Mouse (Mus musculus): Measurements from ENCODE around the gene C87436. TPM values are rescaled to one million over a fixed set of nuclear protein-coding genes. Genes with fewer than 3 reads are reported as not detected.
A peak's percentile ranks its signal among the peaks of the same experiment; 100 is the strongest.

Gene C87436
- total RNA-seq, 1 experiment from 2014 or later, result 42.6 TPM

DNA sequence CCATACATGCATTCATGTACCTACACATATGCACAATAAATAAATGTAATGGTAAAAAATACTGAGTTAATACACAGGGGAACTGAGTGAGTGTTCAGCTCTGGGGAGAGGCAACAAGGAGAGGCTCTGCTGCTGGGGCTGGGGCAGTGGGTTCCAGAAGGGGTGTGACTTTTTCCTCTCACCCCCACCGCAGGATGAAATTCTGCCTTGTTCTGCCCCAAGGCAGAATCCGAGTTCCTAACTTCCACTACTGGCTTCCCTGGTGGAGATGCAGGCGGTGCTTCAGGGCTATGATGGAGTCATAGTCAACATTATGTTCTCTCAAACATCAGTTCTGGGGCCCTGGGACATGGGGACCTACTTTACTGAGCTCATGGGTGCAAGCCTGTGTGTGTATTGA is 68.1 kb downstream of the C87436 start:
- ATAC-seq (replicated peaks; ENCODE audit: low read depth, poor library complexity, severe bottlenecking), result no peak

DNA sequence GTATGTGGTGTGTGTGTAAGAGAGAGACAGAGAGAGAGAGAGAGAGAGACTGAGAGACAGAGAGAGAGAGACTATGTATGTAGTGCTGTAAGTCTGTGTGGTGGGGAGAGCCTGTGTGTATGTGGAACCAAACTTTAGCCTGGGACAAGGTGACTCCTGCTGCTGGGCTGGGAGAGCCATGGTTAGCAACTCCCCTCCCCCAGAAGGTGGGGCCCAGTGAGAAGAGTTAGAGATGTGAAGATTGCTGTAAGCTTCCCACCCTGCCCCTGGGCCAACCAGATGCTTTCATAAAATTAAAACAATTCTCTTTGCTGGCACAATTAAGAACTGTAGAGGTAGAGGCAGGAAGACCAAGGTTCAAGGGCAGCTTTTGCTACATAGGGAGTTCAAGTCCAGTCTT is 68.9 kb downstream of the C87436 start:
- no peak for ATAC-seq (replicated peaks; ENCODE audit: low read depth, poor library complexity, severe bottlenecking)

DNA sequence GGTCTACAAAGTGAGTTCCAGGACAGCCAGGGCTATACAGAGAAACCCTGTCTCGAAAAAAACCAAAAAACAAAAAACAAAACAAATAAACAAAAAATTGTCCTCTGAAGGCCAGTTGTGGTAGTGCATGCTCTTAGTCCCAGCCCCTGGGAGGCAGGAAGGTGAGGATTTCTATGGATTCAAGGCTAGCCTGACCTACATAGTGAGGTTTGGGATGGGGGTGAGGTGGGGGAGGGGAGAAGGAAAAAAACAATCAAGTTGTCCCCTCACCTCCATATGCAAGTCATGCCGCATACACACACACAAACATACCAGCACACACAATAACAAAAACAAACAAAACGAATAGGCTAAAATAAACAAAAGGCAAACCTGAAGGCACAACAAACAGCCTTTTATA is 70.6 kb downstream of the C87436 start:
- ATAC-seq (replicated peaks; ENCODE audit: low read depth, poor library complexity, severe bottlenecking), result no peak

DNA sequence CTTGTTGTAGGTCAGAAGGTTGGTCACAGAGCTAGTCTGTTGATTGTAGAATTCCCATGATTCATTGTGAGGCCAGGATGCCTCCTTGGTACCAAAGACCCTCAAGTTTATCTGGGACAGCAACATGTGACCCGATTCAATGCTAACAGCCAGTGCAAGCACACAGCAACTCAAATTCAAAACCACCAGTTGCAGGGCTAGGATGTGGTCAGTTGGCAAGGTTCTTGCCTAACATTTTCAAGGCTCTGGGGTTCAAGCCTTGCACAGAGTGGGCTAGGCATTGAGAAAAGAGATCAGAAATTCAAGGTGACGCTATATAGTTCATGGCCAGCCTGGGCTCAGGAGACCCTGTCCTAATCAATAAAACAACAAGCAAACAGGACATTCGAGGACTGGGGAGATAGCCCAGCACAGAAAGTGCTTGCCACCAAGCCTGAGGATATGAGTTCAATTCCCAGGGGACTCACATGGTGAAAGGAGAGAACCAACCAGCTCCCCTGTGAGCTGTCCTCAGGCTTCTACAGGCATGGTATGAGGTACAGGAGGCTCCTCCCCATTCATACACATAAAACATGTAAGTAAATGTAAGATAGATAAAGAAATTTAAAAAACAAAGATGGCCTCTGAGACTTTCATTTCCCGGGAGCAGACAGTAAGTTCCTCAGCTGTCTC is 71.2 kb downstream of the C87436 start:
- peak; percentile 58 for ATAC-seq (replicated peaks; ENCODE audit: low read depth, poor library complexity, severe bottlenecking)

DNA sequence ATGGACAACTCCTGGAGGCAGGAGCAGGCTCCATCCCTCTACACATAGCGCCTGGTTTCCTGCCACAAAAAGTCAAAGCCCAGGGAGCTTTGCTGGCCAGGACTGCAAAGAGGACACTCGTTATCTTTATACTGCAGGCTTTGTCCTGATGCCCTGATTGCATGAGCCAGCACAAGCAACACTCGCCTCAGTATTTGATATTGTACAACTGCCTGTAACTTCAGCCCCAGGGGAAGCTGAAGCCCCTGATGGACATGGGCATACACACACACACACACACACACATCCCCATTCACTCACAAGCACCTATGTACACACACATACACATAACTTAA is 71.7 kb downstream of the C87436 start:
- ATAC-seq (replicated peaks; ENCODE audit: low read depth, poor library complexity, severe bottlenecking), result peak; percentile 78

DNA sequence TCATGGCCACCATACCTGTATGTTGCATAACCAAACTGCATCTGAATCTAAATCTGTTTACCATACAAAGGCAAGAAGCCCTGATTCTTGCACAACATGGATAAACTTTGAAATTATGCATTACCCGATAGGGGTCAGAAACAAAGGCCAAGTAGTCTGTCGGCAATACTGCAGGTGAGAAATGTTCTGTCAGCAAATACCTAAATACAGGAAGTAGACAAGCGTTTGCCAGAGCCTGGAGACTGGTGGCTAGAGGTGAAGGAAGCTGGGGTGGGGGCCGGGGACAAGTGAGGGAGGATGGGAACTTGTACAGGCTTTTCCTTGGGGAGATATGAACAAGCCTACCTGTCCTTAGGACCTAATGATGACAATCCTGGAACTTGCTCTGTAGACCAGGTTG is 72.8 kb downstream of the C87436 start:
- no peak for ATAC-seq (replicated peaks; ENCODE audit: low read depth, poor library complexity, severe bottlenecking)

DNA sequence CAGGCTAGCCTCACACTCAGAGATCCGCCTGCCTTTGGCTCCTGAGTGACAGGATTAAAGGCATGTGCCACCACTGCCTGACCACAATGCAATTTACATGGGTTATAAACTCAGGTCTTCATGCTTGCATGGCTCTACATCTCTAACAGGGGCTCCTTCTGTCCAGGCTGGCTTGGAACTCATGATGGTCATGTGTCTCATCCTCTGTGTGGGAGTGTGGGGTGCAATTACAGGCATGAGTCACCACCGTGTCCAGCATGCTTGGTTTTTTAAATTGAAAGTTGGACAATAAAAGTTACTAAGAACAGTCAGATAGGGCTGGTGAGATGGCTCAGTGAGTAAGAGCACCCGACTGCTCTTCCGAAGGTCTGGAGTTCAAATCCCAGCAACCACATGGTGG is 75.1 kb downstream of the C87436 start:
- ATAC-seq (replicated peaks; ENCODE audit: low read depth, poor library complexity, severe bottlenecking), result no peak

DNA sequence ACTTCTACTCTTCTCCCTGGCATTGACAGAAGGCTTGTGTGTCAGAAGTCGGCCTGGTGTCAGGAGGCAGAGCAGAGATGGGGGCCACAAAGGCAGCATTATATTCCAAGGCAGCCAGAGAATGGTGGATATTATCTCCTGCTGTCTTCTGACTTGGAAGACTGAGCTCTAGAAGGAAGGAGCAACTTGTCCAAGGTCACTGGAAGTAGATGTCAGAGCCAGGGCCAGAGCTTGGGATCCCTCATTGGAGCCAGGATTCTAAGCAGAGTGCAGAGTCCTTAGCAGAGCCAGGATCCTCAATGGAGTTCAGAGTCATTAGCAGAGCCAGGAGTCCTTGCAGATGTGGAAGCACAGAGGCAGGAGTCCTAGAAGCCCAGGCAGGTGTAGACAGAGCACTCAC is 77.8 kb downstream of the C87436 start:
- ATAC-seq (replicated peaks; ENCODE audit: low read depth, poor library complexity, severe bottlenecking), result no peak

DNA sequence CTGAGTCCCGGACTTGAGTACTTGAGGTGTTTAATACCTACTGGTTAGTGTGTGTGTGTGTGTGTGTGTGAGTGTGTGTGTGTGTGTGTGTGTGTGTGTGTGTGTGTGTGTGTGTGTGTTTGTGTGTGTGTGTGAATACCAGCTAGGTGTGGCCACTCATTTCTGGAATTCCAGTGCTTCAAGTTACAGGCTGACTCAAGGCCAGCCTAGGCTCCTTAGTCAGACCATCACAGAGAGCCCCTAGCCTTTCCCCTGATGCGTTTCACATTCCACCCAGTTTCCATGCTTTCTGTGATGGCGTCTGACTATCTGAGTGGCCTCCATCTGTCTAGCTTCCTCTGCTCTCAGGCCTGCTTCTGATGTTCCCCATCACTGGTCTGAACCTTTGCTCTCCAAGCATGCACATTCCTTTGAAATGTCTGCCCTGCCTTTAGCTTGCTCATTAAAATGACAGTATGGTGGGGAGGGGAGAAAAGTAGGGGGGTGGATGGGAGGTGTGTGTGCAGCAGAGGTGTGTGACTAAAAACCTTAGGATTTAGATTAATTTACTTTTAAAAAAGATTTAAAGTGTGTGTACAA is 81.7 kb downstream of the C87436 start:
- ATAC-seq (replicated peaks; ENCODE audit: low read depth, poor library complexity, severe bottlenecking), result no peak

DNA sequence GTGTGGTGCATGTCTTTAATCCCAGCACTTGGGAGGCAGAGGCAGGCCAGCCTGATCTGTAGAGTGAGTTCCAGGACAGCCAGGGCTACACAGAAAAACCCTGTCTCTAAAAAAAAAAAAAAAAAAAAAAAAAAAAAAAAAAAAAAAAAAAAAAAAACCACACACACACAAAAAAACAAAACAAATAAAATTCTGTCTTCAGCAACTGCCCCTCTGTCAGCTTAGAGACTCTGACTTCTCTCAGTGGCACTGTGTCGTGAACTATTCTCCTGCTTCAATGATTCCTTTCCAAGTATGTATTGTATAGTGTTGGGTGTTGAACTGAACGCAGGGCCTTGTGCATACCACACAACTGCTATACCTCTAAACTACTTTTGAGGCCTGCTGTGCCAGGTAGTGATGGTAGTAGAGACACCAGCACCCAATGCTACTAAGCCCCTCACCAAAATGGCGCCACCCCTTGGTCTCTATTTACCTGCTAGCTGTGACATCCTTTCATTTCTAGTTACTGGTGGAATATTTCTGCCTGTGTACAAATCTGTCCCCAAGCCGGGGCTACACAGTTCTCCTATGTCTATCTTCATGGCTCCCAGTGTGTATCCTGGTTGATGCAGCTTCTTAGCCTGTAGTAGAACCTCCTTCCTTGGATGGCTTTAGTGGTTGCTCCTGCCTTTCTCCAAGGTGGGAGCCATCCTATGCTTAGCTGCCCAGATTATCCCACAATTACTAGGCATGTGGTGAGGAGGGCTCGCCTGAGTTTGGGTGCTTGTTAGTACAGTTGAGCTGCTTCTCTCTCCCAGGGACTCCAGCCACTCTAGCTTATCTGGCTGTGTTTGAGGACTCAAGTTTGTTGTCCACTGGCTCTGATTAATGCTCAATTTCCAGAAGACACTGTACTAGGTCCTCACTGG is 84.1 kb downstream of the C87436 start:
- ATAC-seq (replicated peaks; ENCODE audit: low read depth, poor library complexity, severe bottlenecking), result no peak

Other genes starting within 250 kb of the C87436 start
- not detected in 2 replicates for gene Tgfa, start 243.2 kb upstream of the C87436 start, total RNA-seq (2017)
- 63.1 and 85.5 TPM in 2 replicates for gene Fam136a, start 72.7 kb upstream of the C87436 start, total RNA-seq (2017)
- 75.2 and 119 TPM in 2 replicates for gene Snrpg, start 67.1 kb upstream of the C87436 start, total RNA-seq (2017)
- gene Pcyox1, start 41.2 kb upstream of the C87436 start, total RNA-seq (2017), result 32.1 and 42.2 TPM in 2 replicates
- 110 and 120 TPM in 2 replicates for gene Tia1, start 34.2 kb upstream of the C87436 start, total RNA-seq (2017)
- not detected in 2 replicates for gene Gm44790, start 11.7 kb upstream of the C87436 start, total RNA-seq (2017)
- gene Pcbp1, start 87.9 kb downstream of the C87436 start, total RNA-seq (2017), result 115 and 172 TPM in 2 replicates
- 0.55 TPM in 1 of 2 replicates, not detected in the other for gene Asprv1, start 189.8 kb downstream of the C87436 start, total RNA-seq (2017)
- gene Mxd1, start 230.8 kb downstream of the C87436 start, total RNA-seq (2017), result 23.6 and 24.5 TPM in 2 replicates
- 96.1 and 135 TPM in 2 replicates for gene Snrnp27, start 246.1 kb downstream of the C87436 start, total RNA-seq (2017)